Mouse (Mus musculus) cerebellum, adult 11-12 months (tissue): ENCODE measurements around the gene Fosl2.
A peak's percentile ranks its signal among the peaks of the same experiment; 100 is the strongest.
"Not testable (repeated sequence)": the region's sequence is repeated elsewhere in the genome, so short reads cannot be mapped to it uniquely, and the experiment has no call there.

Experiments used
- DNase-seq: peaks from one replicate; pipeline ENCODE4 v3.0.0; 2022

Fosl2 gene

GRCm38 (mm10) chr5:32134051-32134732, 1.4 kb upstream of the Fosl2 start:
- peak; percentile 57 for DNase-seq

- no peak for DNase-seq
Observed at GRCm38 (mm10) chr5:32134903-32135335, 682 bp upstream of the Fosl2 start.

GRCm38 (mm10) chr5:32136301-32136863, 781 bp downstream of the Fosl2 start:
- peak; percentile 72 for DNase-seq

- peak; percentile 33 for DNase-seq
Observed at GRCm38 (mm10) chr5:32137106-32137522, 1.5 kb downstream of the Fosl2 start.

GRCm38 (mm10) chr5:32138446-32139195, 3.0 kb downstream of the Fosl2 start:
- no peak for DNase-seq

GRCm38 (mm10) chr5:32139516-32140037, 4.0 kb downstream of the Fosl2 start:
- DNase-seq = no peak

GRCm38 (mm10) chr5:32141899-32142298, 6.3 kb downstream of the Fosl2 start:
- no peak for DNase-seq

GRCm38 (mm10) chr5:32143433-32143970, 7.9 kb downstream of the Fosl2 start:
- DNase-seq = no peak

- DNase-seq = no peak
Observed at GRCm38 (mm10) chr5:32146281-32146680, 10.7 kb downstream of the Fosl2 start.

- no peak for DNase-seq
Observed at GRCm38 (mm10) chr5:32148593-32148992, 13.0 kb downstream of the Fosl2 start.

- DNase-seq = no peak
Observed at GRCm38 (mm10) chr5:32151244-32151643, 15.6 kb downstream of the Fosl2 start.

GRCm38 (mm10) chr5:32152725-32153417, 17.3 kb downstream of the Fosl2 start:
- DNase-seq = no peak

GRCm38 (mm10) chr5:32153418-32153740, 17.8 kb downstream of the Fosl2 start:
- no peak for DNase-seq

- DNase-seq = peak; percentile 27
Observed at GRCm38 (mm10) chr5:32153791-32154490, 18.3 kb downstream of the Fosl2 start.

GRCm38 (mm10) chr5:32154931-32155688, 19.5 kb downstream of the Fosl2 start:
- no peak for DNase-seq

GRCm38 (mm10) chr5:32155927-32156326, 20.3 kb downstream of the Fosl2 start:
- DNase-seq = no peak

- DNase-seq = no peak
Observed at GRCm38 (mm10) chr5:32163478-32164043, 28.0 kb downstream of the Fosl2 start.

- no peak for DNase-seq
Observed at GRCm38 (mm10) chr5:32172188-32172587, 36.6 kb downstream of the Fosl2 start.

- no peak for DNase-seq
Observed at GRCm38 (mm10) chr5:32176800-32177199, 41.2 kb downstream of the Fosl2 start.

- DNase-seq = no peak
Observed at GRCm38 (mm10) chr5:32177737-32178136, 42.1 kb downstream of the Fosl2 start.

GRCm38 (mm10) chr5:32178720-32179119, 43.1 kb downstream of the Fosl2 start:
- not testable (repeated sequence) for DNase-seq
